Mouse (Mus musculus) heart, embryonic 15.5 days (tissue): Measurements from ENCODE around the gene Plpp7. TPM values are rescaled to one million over a fixed set of nuclear protein-coding genes. Genes with fewer than 3 reads are reported as not detected.

Experiments
- ATAC-seq: fragments of 200-750 bp; cut with Nextera tagmentation; replicated peaks from 2 replicates; pipeline ENCODE4 v1.8.0; 2017; ENCODE audit warnings: low read depth, moderate TSS enrichment; ENCODE audit not compliant: insufficient number of reproducible peaks, insufficient read depth, low FRiP score
- H3K27ac ChIP-seq: fragments of 300-500 bp; sonication (generic); 2 replicates; pipeline ENCODE4 v1.5.1; 2015; ENCODE audit warnings: mild to moderate bottlenecking, inconsistent platforms
- H3K27me3 ChIP-seq: fragments of 300-500 bp; sonication (generic); 2 replicates; pipeline ENCODE4 v1.6.1; 2015; ENCODE audit warnings: inconsistent platforms
- H3K36me3 ChIP-seq: fragments of 300-500 bp; sonication (generic); 2 replicates; pipeline ENCODE4 v1.6.1; 2015; ENCODE audit warnings: mild to moderate bottlenecking, inconsistent platforms
- H3K4me1 ChIP-seq: fragments of 300-500 bp; sonication (generic); replicated peaks from 2 replicates; pipeline ENCODE4 v1.6.1; 2015; ENCODE audit warnings: inconsistent platforms
- H3K4me2 ChIP-seq: fragments of 300-500 bp; sonication (generic); 2 replicates; pipeline ENCODE4 v1.6.1; 2015; ENCODE audit warnings: inconsistent platforms, mild to moderate bottlenecking, moderate library complexity
- H3K4me3 ChIP-seq: fragments of 300-500 bp; sonication (generic); 2 replicates; pipeline ENCODE4 v1.5.1; 2015; ENCODE audit warnings: mild to moderate bottlenecking, inconsistent platforms
- H3K9ac ChIP-seq: fragments of 300-500 bp; sonication (generic); 2 replicates; pipeline ENCODE4 v1.6.1; 2015; ENCODE audit warnings: mild to moderate bottlenecking, inconsistent platforms
- H3K9me3 ChIP-seq: fragments of 300-500 bp; sonication (generic); replicated peaks from 2 replicates; pipeline ENCODE4 v1.6.1; 2016; ENCODE audit warnings: inconsistent platforms
- WGBS: fragments of 180-500 bp; shearing (Covaris S2); methylation state at CpG from one replicate; pipeline ENCODE4 v1.1.7; 2015; ENCODE audit warnings: mixed read lengths; 5-methylcytosine and 5-hydroxymethylcytosine counted together
- polyA plus RNA-seq: library from polyadenylated mRNA; unstranded; fragments of >200 nt; fragmentation: Nextera tagmentation; extraction: Ambion mirVana; gene quantifications from 2 replicates; pipeline ENCODE4 v1.2.1, GENCODE M21; 2015

Gene Plpp7
- polyA plus RNA-seq, 1 experiment from 2014 or later: 16.1 TPM

- Histone ChIP-seq H3K4me1 (peaks cover 89% of the 10 kb centered on the region), H3K36me3 (no peaks in the 10 kb centered on the region), H3K9ac (no peak overlapping the region; the same call in 1 of the 2 replicates), H3K9me3 (no peaks in the 10 kb centered on the region), H3K27ac (no peak overlapping the region), H3K4me2 (no peak overlapping the region), H3K4me3 (no peak overlapping the region), H3K27me3 (no peaks in the 10 kb centered on the region)
- no peak for ATAC-seq
- 50% methylated on average over 6 of the region's 6 CpGs for WGBS
These were observed 35.7 kb upstream of the Plpp7 start for GRCm38 (mm10) chr2:32059613-32060012.

GRCm38 (mm10) chr2:32060228-32060805, 35.0 kb upstream of the Plpp7 start:
- Histone ChIP-seq H3K36me3 (no peaks in the 10 kb centered on the region), H3K9ac (no peak overlapping the region), H3K4me2 (no peak overlapping the region), H3K4me1 (peaks cover 89% of the 10 kb centered on the region), H3K9me3 (no peaks in the 10 kb centered on the region), H3K4me3 (no peak overlapping the region), H3K27me3 (no peaks in the 10 kb centered on the region), H3K27ac (peak overlapping the region; percentile 94)
- WGBS: 67% methylated on average over 6 of the region's 6 CpGs
- no peak for ATAC-seq

- Histone ChIP-seq H3K9ac (no peak overlapping the region), H3K27ac (peak overlapping the region; percentile 94), H3K4me2 (no peak overlapping the region), H3K9me3 (no peaks in the 10 kb centered on the region), H3K27me3 (no peaks in the 10 kb centered on the region), H3K36me3 (no peaks in the 10 kb centered on the region), H3K4me1 (peaks cover 92% of the 10 kb centered on the region), H3K4me3 (no peak overlapping the region)
- no peak for ATAC-seq
- WGBS: 63% methylated on average over 2 of the region's 2 CpGs
These were observed 34.1 kb upstream of the Plpp7 start for GRCm38 (mm10) chr2:32061189-32061588.

GRCm38 (mm10) chr2:32061722-32062505, 33.4 kb upstream of the Plpp7 start:
- Histone ChIP-seq H3K9me3 (no peaks in the 10 kb centered on the region), H3K4me3 (no peak overlapping the region), H3K9ac (no peak overlapping the region), H3K27ac (peak overlapping the region; percentile 94), H3K4me1 (peaks cover 93% of the 10 kb centered on the region), H3K27me3 (no peaks in the 10 kb centered on the region), H3K36me3 (no peaks in the 10 kb centered on the region), H3K4me2 (0 out of 2 replicates have a peak overlapping the region, but pooled peaks have one; percentile 9)
- ATAC-seq: no peak
- 42% methylated on average over 12 of the region's 12 CpGs for WGBS

GRCm38 (mm10) chr2:32062626-32063410, 32.5 kb upstream of the Plpp7 start:
- Histone ChIP-seq H3K4me3 (no peak overlapping the region), H3K27ac (peak overlapping the region; percentile 94), H3K4me2 (peak overlapping the region; percentile 37), H3K4me1 (peaks cover 93% of the 10 kb centered on the region), H3K9ac (no peak overlapping the region), H3K36me3 (no peaks in the 10 kb centered on the region; the same call in 1 of the 2 replicates), H3K9me3 (no peaks in the 10 kb centered on the region), H3K27me3 (no peaks in the 10 kb centered on the region)
- no peak for ATAC-seq
- WGBS: 76% methylated on average over 15 of the region's 15 CpGs

- no peaks in the 10 kb centered on the region for H3K27me3 ChIP-seq
- peak overlapping the region; percentile 94 for H3K27ac ChIP-seq
- H3K4me3 ChIP-seq: no peak overlapping the region
- peaks cover 94% of the 10 kb centered on the region for H3K4me1 ChIP-seq
- H3K4me2 ChIP-seq: peak overlapping the region; percentile 37
- H3K36me3 ChIP-seq: peaks cover 3% of the 10 kb centered on the region; the same call in 1 of the 2 replicates
- ATAC-seq: peak; percentile 33
- H3K9me3 ChIP-seq: no peaks in the 10 kb centered on the region
- peak overlapping the region; percentile 13; the same call in 1 of the 2 replicates for H3K9ac ChIP-seq
- WGBS: 41% methylated on average over 7 of the region's 7 CpGs
These were observed 31.7 kb upstream of the Plpp7 start for GRCm38 (mm10) chr2:32063451-32064151.

- WGBS: 33% methylated on average over 13 of the region's 13 CpGs
- no peak overlapping the region for H3K4me3 ChIP-seq
- peak; percentile 51 for ATAC-seq
- H3K27ac ChIP-seq: peak overlapping the region; percentile 94
- H3K4me2 ChIP-seq: peak overlapping the region; percentile 37
- peaks cover 90% of the 10 kb centered on the region for H3K4me1 ChIP-seq
- no peaks in the 10 kb centered on the region for H3K27me3 ChIP-seq
- H3K9ac ChIP-seq: peak overlapping the region; percentile 8; the same call in 1 of the 2 replicates
- H3K36me3 ChIP-seq: peaks cover 3% of the 10 kb centered on the region; the same call in 1 of the 2 replicates
- no peaks in the 10 kb centered on the region for H3K9me3 ChIP-seq
These were observed 30.4 kb upstream of the Plpp7 start for GRCm38 (mm10) chr2:32064913-32065312.

GRCm38 (mm10) chr2:32065371-32065791, 29.9 kb upstream of the Plpp7 start:
- Histone ChIP-seq H3K4me1 (peaks cover 86% of the 10 kb centered on the region), H3K4me3 (no peak overlapping the region), H3K9ac (no peak overlapping the region), H3K4me2 (no peak overlapping the region), H3K36me3 (peaks cover 3% of the 10 kb centered on the region; the same call in 1 of the 2 replicates), H3K9me3 (no peaks in the 10 kb centered on the region), H3K27me3 (no peaks in the 10 kb centered on the region), H3K27ac (peak overlapping the region; percentile 94)
- ATAC-seq: no peak
- WGBS: 45% methylated on average over 5 of the region's 5 CpGs

GRCm38 (mm10) chr2:32066005-32066404, 29.3 kb upstream of the Plpp7 start:
- no peaks in the 10 kb centered on the region for H3K27me3 ChIP-seq
- no peak overlapping the region for H3K9ac ChIP-seq
- no peak overlapping the region for H3K4me3 ChIP-seq
- peaks cover 79% of the 10 kb centered on the region for H3K4me1 ChIP-seq
- H3K27ac ChIP-seq: peak overlapping the region; percentile 94
- ATAC-seq: no peak
- WGBS: 72% methylated on average over 4 of the region's 4 CpGs
- H3K4me2 ChIP-seq: no peak overlapping the region
- peaks cover 3% of the 10 kb centered on the region; the same call in 1 of the 2 replicates for H3K36me3 ChIP-seq
- H3K9me3 ChIP-seq: no peaks in the 10 kb centered on the region

- H3K27me3 ChIP-seq: no peaks in the 10 kb centered on the region
- peaks cover 55% of the 10 kb centered on the region for H3K4me1 ChIP-seq
- H3K9ac ChIP-seq: 0 out of 2 replicates have a peak overlapping the region, but pooled peaks have one; percentile 4
- ATAC-seq: no peak
- WGBS: 55% methylated on average over 31 of the region's 31 CpGs
- H3K4me2 ChIP-seq: no peak overlapping the region
- H3K27ac ChIP-seq: peak overlapping the region; percentile 11; the same call in 1 of the 2 replicates
- H3K36me3 ChIP-seq: peaks cover 11% of the 10 kb centered on the region; the same call in 1 of the 2 replicates
- H3K4me3 ChIP-seq: no peak overlapping the region
- no peaks in the 10 kb centered on the region for H3K9me3 ChIP-seq
These were observed 26.3 kb upstream of the Plpp7 start for GRCm38 (mm10) chr2:32068811-32069607.
